Mouse (Mus musculus) kidney, adult 2 months (tissue): ENCODE data around the gene Rgmb.

ENCODE experiments used
- CTCF ChIP-seq: fragments of 200-500 bp; conservative IDR thresholded peaks from 2 replicates; pipeline ENCODE4 v1.5.1; 2011; ENCODE audit warnings: low read depth, mild to moderate bottlenecking, control low read depth, low read length, moderate library complexity, mixed read lengths; ENCODE audit not compliant: insufficient read depth, insufficient read length
- POLR2A ChIP-seq: fragments of 200-500 bp; IDR thresholded peaks from one replicate; pipeline ENCODE4 v1.6.1; 2011; ENCODE audit warnings: low read depth, low read length, control low read depth

GRCm38 (mm10) chr17:15823215-15823614 is 7.6 kb downstream of the Rgmb start:
- TF ChIP-seq CTCF (no peak), POLR2A (no peak)
